Mouse (Mus musculus) lung, postnatal 0 days (tissue): Measurements from ENCODE around the gene Mprip. TPM values are rescaled to one million over a fixed set of nuclear protein-coding genes. Genes with fewer than 3 reads are reported as not detected.

Source experiments
- ATAC-seq: fragments of 200-750 bp; cut with Nextera tagmentation; 2 replicates; pipeline ENCODE4 v1.8.0; 2017; ENCODE audit warnings: moderate library complexity
- DNase-seq: peaks from one replicate; pipeline ENCODE4 v3.0.0-alpha.2; 2016; ENCODE audit warnings: low spot score
- H3K27ac ChIP-seq: fragments of 300-500 bp; sonication (generic); 2 replicates; pipeline ENCODE4 v1.5.1; 2014; ENCODE audit warnings: antibody characterized with exemption, mild to moderate bottlenecking, low read length, mixed read lengths
- H3K27me3 ChIP-seq: fragments of 300-500 bp; sonication (generic); replicated peaks from 2 replicates; pipeline ENCODE4 v1.6.1; 2014; ENCODE audit warnings: low read length, mixed read lengths; ENCODE audit not compliant: insufficient read depth
- H3K36me3 ChIP-seq: fragments of 300-500 bp; sonication (generic); 2 replicates; pipeline ENCODE4 v1.6.1; 2014; ENCODE audit warnings: low read length, mixed read lengths; ENCODE audit not compliant: insufficient read depth
- H3K4me1 ChIP-seq: fragments of 300-500 bp; sonication (generic); 2 replicates; pipeline ENCODE4 v1.6.1; 2014; ENCODE audit warnings: antibody characterized with exemption, low read depth, low read length, mixed read lengths; ENCODE audit not compliant: insufficient read depth
- H3K4me2 ChIP-seq: fragments of 300-500 bp; sonication (generic); replicated peaks from 2 replicates; pipeline ENCODE4 v1.6.1; 2014; ENCODE audit warnings: low read depth, mild to moderate bottlenecking, low read length, moderate library complexity, mixed read lengths
- H3K4me3 ChIP-seq: fragments of 300-500 bp; sonication (generic); 2 replicates; pipeline ENCODE4 v1.5.1; 2014; ENCODE audit warnings: low read depth, low read length
- H3K9ac ChIP-seq: fragments of 300-500 bp; sonication (generic); replicated peaks from 2 replicates; pipeline ENCODE4 v1.6.1; 2014; ENCODE audit warnings: low read depth, mild to moderate bottlenecking
- H3K9me3 ChIP-seq: fragments of 300-500 bp; sonication (generic); 2 replicates; pipeline ENCODE4 v1.6.1; 2016; ENCODE audit warnings: low read length, mixed read lengths
- CTCF ChIP-seq: IDR thresholded peaks from 2 replicates; pipeline ENCODE4 v1.5.1; 2016; ENCODE audit warnings: antibody characterized with exemption, mild to moderate bottlenecking
- EP300 ChIP-seq: IDR thresholded peaks from 2 replicates; pipeline ENCODE4 v1.6.1; 2016; ENCODE audit warnings: antibody characterized with exemption, mild to moderate bottlenecking, control low read depth
- WGBS: fragments of 180-500 bp; shearing (Covaris S2); extraction: QIAGEN DNeasy Blood & Tissue Kit; methylation state at CpG from one replicate; pipeline ENCODE4 v1.1.7; 2014; 5-methylcytosine and 5-hydroxymethylcytosine counted together
- polyA plus RNA-seq: library from polyadenylated mRNA; unstranded; fragments of >200 nt; fragmentation: Nextera tagmentation; extraction: Ambion mirVana; gene quantifications from 2 replicates; pipeline ENCODE4 v1.2.1, GENCODE M21; 2015

The Mprip gene
- polyA plus RNA-seq, 1 experiment from 2014 or later = 88.0 TPM

- Histone ChIP-seq H3K9me3 (no peaks in the 10 kb centered on the region), H3K9ac (no peak overlapping the region), H3K27ac (no peak overlapping the region), H3K4me2 (no peak overlapping the region), H3K4me3 (no peak overlapping the region), H3K27me3 (no peaks in the 10 kb centered on the region), H3K36me3 (no peaks in the 10 kb centered on the region), H3K4me1 (peaks cover 5% of the 10 kb centered on the region; the same call in 1 of the 2 replicates)
- DNase-seq = no peak
- no peak for TF ChIP-seq EP300
- no peak for TF ChIP-seq CTCF
- no peak for ATAC-seq
- WGBS = 68% methylated on average over 5 of the region's 5 CpGs
Measured at GRCm38 (mm10) chr11:59628177-59628576, 32.9 kb upstream of the Mprip start.

GRCm38 (mm10) chr11:59629871-59630270, 31.2 kb upstream of the Mprip start:
- ATAC-seq (peak; percentile 27; the same call in 1 of the 2 replicates), DNase-seq (peak; percentile 70)
- no peaks in the 10 kb centered on the region for H3K27me3 ChIP-seq
- no peak overlapping the region for H3K4me3 ChIP-seq
- H3K27ac ChIP-seq = no peak overlapping the region
- no peaks in the 10 kb centered on the region for H3K9me3 ChIP-seq
- H3K4me2 ChIP-seq = no peak overlapping the region
- no peak overlapping the region for H3K9ac ChIP-seq
- H3K4me1 ChIP-seq = peaks cover 11% of the 10 kb centered on the region
- WGBS = 59% methylated on average over 5 of the region's 5 CpGs
- no peak for TF ChIP-seq CTCF
- TF ChIP-seq EP300 = no peak
- no peaks in the 10 kb centered on the region for H3K36me3 ChIP-seq

GRCm38 (mm10) chr11:59631980-59632379, 29.1 kb upstream of the Mprip start:
- Histone ChIP-seq H3K27ac (no peak overlapping the region), H3K4me1 (peaks cover 11% of the 10 kb centered on the region), H3K4me3 (no peak overlapping the region), H3K9me3 (no peaks in the 10 kb centered on the region), H3K9ac (no peak overlapping the region), H3K36me3 (no peaks in the 10 kb centered on the region), H3K27me3 (no peaks in the 10 kb centered on the region), H3K4me2 (no peak overlapping the region)
- TF ChIP-seq EP300 = no peak
- DNase-seq (no peak), ATAC-seq (no peak)
- WGBS = 65% methylated on average over 4 of the region's 4 CpGs

- ATAC-seq (no peak), DNase-seq (peak; percentile 81)
- Histone ChIP-seq H3K4me2 (no peak overlapping the region), H3K9me3 (no peaks in the 10 kb centered on the region), H3K27ac (no peak overlapping the region), H3K36me3 (no peaks in the 10 kb centered on the region), H3K27me3 (no peaks in the 10 kb centered on the region), H3K4me1 (peaks cover 11% of the 10 kb centered on the region), H3K9ac (no peak overlapping the region), H3K4me3 (no peak overlapping the region)
- WGBS = 24% methylated on average over 5 of the region's 5 CpGs
- TF ChIP-seq CTCF (peak; percentile 94), EP300 (no peak)
Measured at GRCm38 (mm10) chr11:59633037-59633436, 28.1 kb upstream of the Mprip start.

- 0 out of 2 replicates have a peak overlapping the region, but pooled peaks have one; percentile 22 for H3K27ac ChIP-seq
- ATAC-seq (no peak), DNase-seq (no peak)
- 45% methylated on average over 7 of the region's 7 CpGs for WGBS
- H3K9me3 ChIP-seq = no peaks in the 10 kb centered on the region
- H3K36me3 ChIP-seq = no peaks in the 10 kb centered on the region
- H3K27me3 ChIP-seq = no peaks in the 10 kb centered on the region
- no peak overlapping the region for H3K9ac ChIP-seq
- no peak overlapping the region for H3K4me3 ChIP-seq
- no peak for TF ChIP-seq EP300
- TF ChIP-seq CTCF = no peak
- no peak overlapping the region for H3K4me2 ChIP-seq
- H3K4me1 ChIP-seq = peaks cover 11% of the 10 kb centered on the region
Measured at GRCm38 (mm10) chr11:59634001-59634660, 27.0 kb upstream of the Mprip start.

GRCm38 (mm10) chr11:59635251-59635795, 25.8 kb upstream of the Mprip start:
- DNase-seq = peak; percentile 4
- Histone ChIP-seq H3K27ac (peak overlapping the region; percentile 75), H3K4me3 (no peak overlapping the region), H3K4me1 (peaks cover 11% of the 10 kb centered on the region), H3K9ac (no peak overlapping the region), H3K9me3 (no peaks in the 10 kb centered on the region), H3K27me3 (no peaks in the 10 kb centered on the region), H3K4me2 (no peak overlapping the region), H3K36me3 (no peaks in the 10 kb centered on the region)
- ATAC-seq = no peak
- WGBS = 54% methylated on average over 9 of the region's 9 CpGs
- TF ChIP-seq EP300 (no peak), CTCF (no peak)
